Mouse (Mus musculus) heart, postnatal 0 days (tissue): ENCODE data around the gene Maml3.

Experiments used
- CTCF ChIP-seq: IDR thresholded peaks from 2 replicates; pipeline ENCODE4 v1.5.1; 2016; ENCODE audit warnings: antibody characterized with exemption, control low read depth, low read depth
- EP300 ChIP-seq: IDR thresholded peaks from 2 replicates; pipeline ENCODE4 v1.6.1; 2016; ENCODE audit warnings: antibody characterized with exemption, low read depth

DNA sequence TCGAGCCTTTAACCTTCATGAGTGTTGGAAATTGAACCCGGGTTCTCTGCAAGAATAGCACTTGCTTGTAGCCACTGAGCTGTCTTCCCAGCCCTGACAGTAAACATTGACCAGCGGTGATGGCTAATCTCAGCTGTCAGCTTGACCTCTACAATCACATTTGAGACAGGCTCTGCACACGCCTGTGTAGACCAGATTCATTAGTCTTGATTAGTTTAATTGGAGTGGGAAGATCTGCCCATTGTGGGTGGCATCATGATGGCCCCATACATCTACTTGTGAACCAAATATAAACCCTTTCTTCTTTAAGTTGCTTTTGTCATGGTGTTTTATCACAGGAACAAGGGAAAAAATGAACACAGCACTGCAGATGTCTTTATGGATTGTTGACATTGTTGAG is 457.5 kb downstream of the Maml3 start:
- TF ChIP-seq CTCF: no peak
- TF ChIP-seq EP300: no peak
